Mouse (Mus musculus) cerebellum, postnatal 14 days (tissue): ENCODE measurements around the gene Gusb.

ENCODE experiments used
- DNase-seq, 2 experiments: peaks; one replicate each; pipeline ENCODE4 v3.0.0; 2021; ENCODE audit warnings: mixed read lengths in 2 of 2

Gusb gene

GRCm38 (mm10) chr5:130023767-130024539 is 21.1 kb upstream of the Gusb start:
- peak; percentile 85 to 86 for DNase-seq

GRCm38 (mm10) chr5:130023067-130023766 is 20.4 kb upstream of the Gusb start:
- DNase-seq = no peak

- no peak for DNase-seq
Measured at GRCm38 (mm10) chr5:130022366-130022765, 19.5 kb upstream of the Gusb start.

GRCm38 (mm10) chr5:130021361-130021966 is 18.6 kb upstream of the Gusb start:
- DNase-seq = peak; percentile 38 to 42

- no peak for DNase-seq
Measured at GRCm38 (mm10) chr5:130019461-130019860, 16.6 kb upstream of the Gusb start.

- DNase-seq = no peak
Measured at GRCm38 (mm10) chr5:130015104-130015503, 12.3 kb upstream of the Gusb start.

GRCm38 (mm10) chr5:130010961-130011360 is 8.1 kb upstream of the Gusb start:
- DNase-seq = no peak

GRCm38 (mm10) chr5:130009784-130010183 is 6.9 kb upstream of the Gusb start:
- no peak for DNase-seq

GRCm38 (mm10) chr5:130008034-130008590 is 5.3 kb upstream of the Gusb start:
- no peak for DNase-seq

- DNase-seq = no peak
Measured at GRCm38 (mm10) chr5:130007344-130007743, 4.5 kb upstream of the Gusb start.

- DNase-seq = no peak
Measured at GRCm38 (mm10) chr5:130003229-130003628, 380 bp upstream of the Gusb start.

- DNase-seq = no peak
Measured at GRCm38 (mm10) chr5:130001356-130001987, 1.4 kb downstream of the Gusb start.

GRCm38 (mm10) chr5:130000735-130001134 is 2.1 kb downstream of the Gusb start:
- DNase-seq = no peak

GRCm38 (mm10) chr5:129999097-129999496 is 3.8 kb downstream of the Gusb start:
- DNase-seq = peak; percentile 78 to 80

GRCm38 (mm10) chr5:129997700-129998099 is 5.1 kb downstream of the Gusb start:
- DNase-seq = no peak

- DNase-seq = no peak
Measured at GRCm38 (mm10) chr5:129994989-129995388, 7.9 kb downstream of the Gusb start.

GRCm38 (mm10) chr5:129993374-129993773 is 9.5 kb downstream of the Gusb start:
- DNase-seq = no peak

- no peak for DNase-seq
Measured at GRCm38 (mm10) chr5:129991898-129992297, 11.0 kb downstream of the Gusb start.

GRCm38 (mm10) chr5:129989376-129989775 is 13.5 kb downstream of the Gusb start:
- DNase-seq = no peak

- no peak for DNase-seq
Measured at GRCm38 (mm10) chr5:129980216-129980615, 22.6 kb downstream of the Gusb start.

- DNase-seq = no peak
Measured at GRCm38 (mm10) chr5:129978608-129979007, 24.2 kb downstream of the Gusb start.

- DNase-seq = no peak
Measured at GRCm38 (mm10) chr5:129977768-129978167, 25.1 kb downstream of the Gusb start.

- no peak for DNase-seq
Measured at GRCm38 (mm10) chr5:129974866-129975311, 28.0 kb downstream of the Gusb start.
